Mouse (Mus musculus) adrenal gland, postnatal 4 days (tissue): Measurements from ENCODE around the gene Rbm10. TPM values are rescaled to one million over a fixed set of nuclear protein-coding genes. Genes with fewer than 3 reads are reported as not detected.

Source experiments
- DNase-seq, 2 experiments: peaks; one replicate each; pipeline ENCODE4 v3.0.0; 2021 to 2022; ENCODE audit warnings: low spot score in 2 of 2, mixed read lengths in 2 of 2
- total RNA-seq, 2 experiments: library from RNA; stranded (reverse); gene quantifications; 2 replicates each; pipeline ENCODE4 v1.2.3; 2021

The Rbm10 gene
- total RNA-seq, 2 experiments from 2014 or later: 34.5 to 39.9 TPM

- DNase-seq: no peak
Observed at GRCm38 (mm10) chrX:20695842-20696241, 78.5 kb downstream of the Rbm10 start.

Other genes starting within 250 kb of the Rbm10 start
- gene Jade3, start 191.8 kb upstream of the Rbm10 start, total RNA-seq: 10 to 100 TPM in 1 of 2 experiments, 1 to 10 TPM in 1; 8.2 to 11.1 TPM
- 10 to 100 TPM in 1 of 2 experiments, 1 to 10 TPM in 1; 3.9 to 35.1 TPM for gene Rgn, start 67.7 kb upstream of the Rbm10 start, total RNA-seq
- 100 to 1,000 TPM; 271 to 272 TPM for gene Ndufb11, start 116 bp downstream of the Rbm10 start, total RNA-seq
- gene Uba1, start 40.8 kb downstream of the Rbm10 start, total RNA-seq: 100 to 1,000 TPM; 348 to 400 TPM
- 100 to 1,000 TPM; 173 to 185 TPM for gene Cdk16, start 70.5 kb downstream of the Rbm10 start, total RNA-seq
- gene Usp11, start 86.4 kb downstream of the Rbm10 start, total RNA-seq: 10 to 100 TPM; 49.7 to 53.2 TPM
- gene Araf, start 180.3 kb downstream of the Rbm10 start, total RNA-seq: 100 to 1,000 TPM; 161 to 168 TPM